Mouse (Mus musculus): ENCODE measurements at regions not wholly inside any gene's neighbourhood (a gene's known extent, or its start where the extent isn't known, plus 50 kb on each side); places are given as distances from the start of the nearest gene placed in this dataset.
"Not testable (repeated sequence)": the region's sequence is repeated elsewhere in the genome, so short reads cannot be mapped to it uniquely, and the experiment has no call there.

- H3K9ac ChIP-seq (ENCODE audit: low read depth, low read length) = no peak overlapping the region
- H3K27me3 ChIP-seq (ENCODE audit: control insufficient read depth, insufficient read depth, low read depth, low read length) = no peaks in the 10 kb centered on the region
- WGBS (ENCODE audit: insufficient replicate concordance) = 32% methylated on average over 7 of the region's 7 CpGs
- H3K9me3 ChIP-seq (replicated peaks; ENCODE audit: control insufficient read depth, low read length) = no peaks in the 10 kb centered on the region
- no peak overlapping the region for H3K4me3 ChIP-seq (ENCODE audit: low read depth, low read length)
- no peaks in the 10 kb centered on the region for H3K36me3 ChIP-seq (ENCODE audit: control insufficient read depth, insufficient read depth)
- H3K4me2 ChIP-seq (ENCODE audit: low read depth, low read length) = no peak overlapping the region
- ATAC-seq (ENCODE audit: low read depth) = no peak
- no peak overlapping the region for H3K27ac ChIP-seq (ENCODE audit: low read length)
- no peaks in the 10 kb centered on the region for H3K4me1 ChIP-seq (ENCODE audit: control insufficient read depth, low read depth, low read length)
Measured at GRCm38 (mm10) chr17:15620746-15621694, 56.9 kb upstream of the Prdm9 start.

DNA sequence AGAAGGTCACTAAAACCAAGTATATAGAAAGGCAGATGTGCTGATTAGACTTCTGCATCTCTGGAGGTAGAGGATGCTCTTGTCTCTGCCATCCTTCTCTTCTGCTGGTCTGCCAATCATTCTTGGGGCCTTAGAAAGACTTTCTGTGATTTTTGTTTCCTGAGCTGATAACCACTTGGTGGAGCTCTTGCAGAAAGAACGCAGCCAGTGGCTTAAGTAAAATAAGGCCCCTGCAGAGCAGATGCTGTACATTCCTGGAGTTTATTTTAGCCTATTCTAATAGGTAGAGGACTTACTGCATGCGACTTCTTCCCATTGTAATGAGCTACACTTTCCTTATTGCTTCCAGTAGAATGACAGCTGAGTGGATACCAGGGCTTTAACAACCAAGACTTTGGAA is 58.8 kb upstream of the Prdm9 start:
- Histone ChIP-seq H3K36me3 (ENCODE audit: control insufficient read depth, insufficient read depth) (no peaks in the 10 kb centered on the region), H3K4me2 (ENCODE audit: low read depth, low read length) (no peak overlapping the region), H3K9ac (ENCODE audit: low read depth, low read length) (no peak overlapping the region), H3K4me3 (ENCODE audit: low read depth, low read length) (no peak overlapping the region), H3K27ac (ENCODE audit: low read length) (no peak overlapping the region), H3K4me1 (ENCODE audit: control insufficient read depth, low read depth, low read length) (no peaks in the 10 kb centered on the region), H3K27me3 (ENCODE audit: control insufficient read depth, insufficient read depth, low read depth, low read length) (no peaks in the 10 kb centered on the region), H3K9me3 (replicated peaks; ENCODE audit: control insufficient read depth, low read length) (no peaks in the 10 kb centered on the region)
- WGBS (ENCODE audit: insufficient replicate concordance) = 7% methylated on average over 2 of the region's 2 CpGs
- no peak for ATAC-seq (ENCODE audit: low read depth)

GRCm38 (mm10) chr17:15630792-15631191 is 66.6 kb upstream of the Prdm9 start:
- H3K4me1 ChIP-seq (ENCODE audit: control insufficient read depth, low read depth, low read length) = no peaks in the 10 kb centered on the region
- WGBS (ENCODE audit: insufficient replicate concordance) = 54% methylated on average over 5 of the region's 5 CpGs

GRCm38 (mm10) chr17:15631626-15632025 is 67.5 kb upstream of the Prdm9 start:
- Histone ChIP-seq H3K9ac (ENCODE audit: low read depth, low read length) (no peak overlapping the region), H3K36me3 (ENCODE audit: control insufficient read depth, insufficient read depth) (no peaks in the 10 kb centered on the region), H3K9me3 (replicated peaks; ENCODE audit: control insufficient read depth, low read length) (no peaks in the 10 kb centered on the region), H3K27ac (ENCODE audit: low read length) (no peak overlapping the region), H3K27me3 (ENCODE audit: control insufficient read depth, insufficient read depth, low read depth, low read length) (no peaks in the 10 kb centered on the region), H3K4me2 (ENCODE audit: low read depth, low read length) (peak overlapping the region; percentile 37), H3K4me3 (ENCODE audit: low read depth, low read length) (peak overlapping the region; percentile 19; the same call in 1 of the 2 replicates), H3K4me1 (ENCODE audit: control insufficient read depth, low read depth, low read length) (no peaks in the 10 kb centered on the region)
- 9% methylated on average over 11 of the region's 11 CpGs for WGBS (ENCODE audit: insufficient replicate concordance)
- ATAC-seq (ENCODE audit: low read depth) = no peak

More at GRCm38 (mm10) chr17:15630792-15631191, 66.6 kb upstream of the Prdm9 start:
- Histone ChIP-seq H3K4me3 (ENCODE audit: low read depth, low read length) (no peak overlapping the region), H3K9me3 (replicated peaks; ENCODE audit: control insufficient read depth, low read length) (no peaks in the 10 kb centered on the region), H3K27me3 (ENCODE audit: control insufficient read depth, insufficient read depth, low read depth, low read length) (no peaks in the 10 kb centered on the region), H3K4me2 (ENCODE audit: low read depth, low read length) (0 out of 2 replicates have a peak overlapping the region, but pooled peaks have one; percentile 37), H3K36me3 (ENCODE audit: control insufficient read depth, insufficient read depth) (no peaks in the 10 kb centered on the region), H3K27ac (ENCODE audit: low read length) (no peak overlapping the region), H3K9ac (ENCODE audit: low read depth, low read length) (no peak overlapping the region)
- no peak for ATAC-seq (ENCODE audit: low read depth)

GRCm38 (mm10) chr17:15632090-15632489 is 67.9 kb upstream of the Prdm9 start:
- 17% methylated on average over 1 of the region's 1 CpGs for WGBS (ENCODE audit: insufficient replicate concordance)
- Histone ChIP-seq H3K36me3 (ENCODE audit: control insufficient read depth, insufficient read depth) (no peaks in the 10 kb centered on the region), H3K9ac (ENCODE audit: low read depth, low read length) (no peak overlapping the region), H3K4me1 (ENCODE audit: control insufficient read depth, low read depth, low read length) (no peaks in the 10 kb centered on the region), H3K4me2 (ENCODE audit: low read depth, low read length) (peak overlapping the region; percentile 37), H3K27ac (ENCODE audit: low read length) (no peak overlapping the region), H3K9me3 (replicated peaks; ENCODE audit: control insufficient read depth, low read length) (no peaks in the 10 kb centered on the region), H3K27me3 (ENCODE audit: control insufficient read depth, insufficient read depth, low read depth, low read length) (no peaks in the 10 kb centered on the region), H3K4me3 (ENCODE audit: low read depth, low read length) (0 out of 2 replicates have a peak overlapping the region, but pooled peaks have one; percentile 19)
- ATAC-seq (ENCODE audit: low read depth) = no peak

DNA sequence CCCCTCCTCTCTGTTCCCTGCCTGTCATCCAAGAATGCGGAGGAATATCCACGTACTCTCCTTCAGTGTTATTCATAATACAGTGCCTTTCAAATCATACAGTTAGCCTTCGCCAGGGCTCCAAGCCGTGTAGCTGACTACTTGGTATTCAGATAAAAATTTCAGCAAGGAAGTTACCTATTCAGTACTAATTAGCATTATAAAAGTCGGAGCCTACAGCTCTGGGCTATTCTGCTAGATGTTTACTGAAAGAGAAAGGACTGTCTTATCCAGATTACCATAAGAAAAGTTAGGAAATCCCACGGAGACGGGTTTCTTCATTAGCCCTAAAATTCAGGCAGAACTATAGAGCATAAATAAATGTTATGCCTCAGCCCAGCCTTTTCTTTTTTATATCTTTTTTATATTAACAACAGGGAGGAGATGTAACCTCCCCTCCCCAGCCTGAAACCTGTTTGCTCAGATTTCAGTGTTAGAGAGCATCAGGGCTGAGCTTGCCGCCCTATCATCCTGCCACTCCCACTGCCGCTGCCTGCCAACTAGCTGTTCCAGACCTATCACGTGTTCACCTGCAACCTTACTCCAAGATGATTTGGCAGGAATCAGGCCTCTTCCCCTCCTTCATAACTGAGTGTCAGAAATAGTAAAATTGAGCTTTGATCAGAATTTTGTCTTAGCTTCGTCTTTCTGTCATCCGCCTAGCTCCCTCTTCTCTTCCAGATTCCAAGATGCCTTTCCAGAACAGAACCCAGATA is 65.5 kb upstream of the Chd1 start:
- WGBS (ENCODE audit: insufficient replicate concordance) = 75% methylated on average over 12 of the region's 12 CpGs
- H3K4me1 ChIP-seq (ENCODE audit: control insufficient read depth, low read depth, low read length); H3K27ac ChIP-seq (ENCODE audit: low read length); H3K9ac ChIP-seq (ENCODE audit: low read depth, low read length); H3K27me3 ChIP-seq (ENCODE audit: control insufficient read depth, insufficient read depth, low read depth, low read length); ATAC-seq (ENCODE audit: low read depth); H3K36me3 ChIP-seq (ENCODE audit: control insufficient read depth, insufficient read depth); H3K4me3 ChIP-seq (ENCODE audit: low read depth, low read length); H3K9me3 ChIP-seq (replicated peaks; ENCODE audit: control insufficient read depth, low read length); H3K4me2 ChIP-seq (ENCODE audit: low read depth, low read length): not testable (repeated sequence)

- 48% methylated on average over 3 of the region's 3 CpGs for WGBS (ENCODE audit: insufficient replicate concordance)
Measured at GRCm38 (mm10) chr17:15640776-15641175, 64.0 kb upstream of the Chd1 start.

DNA sequence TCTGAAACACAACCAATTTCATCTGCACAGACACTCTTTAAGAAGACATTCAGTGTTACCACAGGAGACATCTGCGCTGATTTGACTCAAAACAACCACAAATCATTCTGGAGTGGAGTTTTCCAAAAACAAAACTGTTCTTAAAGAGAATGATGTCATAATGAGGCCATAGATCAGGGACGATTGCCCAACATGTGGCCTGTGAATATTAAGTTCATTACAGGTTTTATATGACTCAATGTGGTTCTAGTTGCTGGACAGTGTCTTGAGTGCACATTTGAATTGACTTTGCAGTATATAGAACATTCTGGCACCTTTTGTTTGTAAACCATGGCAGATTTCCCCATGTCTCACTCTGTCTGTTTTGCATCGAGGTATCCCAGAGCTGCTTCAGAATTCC is 63.0 kb upstream of the Chd1 start:
- Histone ChIP-seq H3K4me2 (ENCODE audit: low read depth, low read length) (no peak overlapping the region), H3K4me1 (ENCODE audit: control insufficient read depth, low read depth, low read length) (no peaks in the 10 kb centered on the region), H3K9me3 (replicated peaks; ENCODE audit: control insufficient read depth, low read length) (no peaks in the 10 kb centered on the region), H3K4me3 (ENCODE audit: low read depth, low read length) (no peak overlapping the region), H3K27me3 (ENCODE audit: control insufficient read depth, insufficient read depth, low read depth, low read length) (no peaks in the 10 kb centered on the region), H3K9ac (ENCODE audit: low read depth, low read length) (no peak overlapping the region), H3K27ac (ENCODE audit: low read length) (no peak overlapping the region), H3K36me3 (ENCODE audit: control insufficient read depth, insufficient read depth) (no peaks in the 10 kb centered on the region)
- WGBS (ENCODE audit: insufficient replicate concordance) = 62% methylated on average over 3 of the region's 3 CpGs
- ATAC-seq (ENCODE audit: low read depth) = no peak

More at GRCm38 (mm10) chr17:15640776-15641175, 64.0 kb upstream of the Chd1 start:
- Histone ChIP-seq H3K4me3 (ENCODE audit: low read depth, low read length) (no peak overlapping the region), H3K4me1 (ENCODE audit: control insufficient read depth, low read depth, low read length) (no peaks in the 10 kb centered on the region), H3K9ac (ENCODE audit: low read depth, low read length) (no peak overlapping the region), H3K36me3 (ENCODE audit: control insufficient read depth, insufficient read depth) (no peaks in the 10 kb centered on the region), H3K4me2 (ENCODE audit: low read depth, low read length) (no peak overlapping the region), H3K27me3 (ENCODE audit: control insufficient read depth, insufficient read depth, low read depth, low read length) (no peaks in the 10 kb centered on the region), H3K9me3 (replicated peaks; ENCODE audit: control insufficient read depth, low read length) (no peaks in the 10 kb centered on the region), H3K27ac (ENCODE audit: low read length) (no peak overlapping the region)
- no peak for ATAC-seq (ENCODE audit: low read depth)

DNA sequence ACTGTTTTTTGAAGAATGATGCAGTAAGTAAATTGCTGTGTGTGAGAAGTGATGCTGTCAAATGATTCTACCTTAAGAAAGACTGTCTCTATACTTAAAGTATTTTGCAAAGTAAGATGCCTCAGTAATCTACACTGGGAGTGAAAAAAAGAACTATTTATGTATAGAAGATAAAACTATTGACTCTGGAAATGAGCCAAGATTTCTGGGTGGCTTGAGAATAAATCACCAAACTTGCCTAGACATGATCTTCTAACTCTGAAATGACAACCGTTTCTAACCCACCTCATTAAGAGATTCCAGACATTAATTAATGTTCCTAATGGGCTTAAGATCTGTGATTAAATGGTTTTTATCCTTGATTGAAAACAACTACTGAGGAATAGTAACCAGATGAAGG is 58.0 kb upstream of the Chd1 start:
- H3K27me3 ChIP-seq (ENCODE audit: control insufficient read depth, insufficient read depth, low read depth, low read length) = no peaks in the 10 kb centered on the region
- no peaks in the 10 kb centered on the region for H3K9me3 ChIP-seq (replicated peaks; ENCODE audit: control insufficient read depth, low read length)
- no peak overlapping the region for H3K4me2 ChIP-seq (ENCODE audit: low read depth, low read length)
- H3K36me3 ChIP-seq (ENCODE audit: control insufficient read depth, insufficient read depth) = no peaks in the 10 kb centered on the region
- H3K9ac ChIP-seq (ENCODE audit: low read depth, low read length) = no peak overlapping the region
- 37% methylated on average over 1 of the region's 1 CpGs for WGBS (ENCODE audit: insufficient replicate concordance)
- H3K4me1 ChIP-seq (ENCODE audit: control insufficient read depth, low read depth, low read length) = no peaks in the 10 kb centered on the region
- H3K27ac ChIP-seq (ENCODE audit: low read length) = no peak overlapping the region
- ATAC-seq (ENCODE audit: low read depth) = no peak
- no peak overlapping the region for H3K4me3 ChIP-seq (ENCODE audit: low read depth, low read length)
